Mouse (Mus musculus) megakaryocyte, embryonic 14.5 days (primary cell): ENCODE measurements around the gene Tiparp.

ENCODE experiments used
- FLI1 ChIP-seq: IDR thresholded peaks from 2 replicates; pipeline ENCODE4 v1.6.1; 2012; ENCODE audit warnings: low read length, inconsistent platforms, mixed read lengths
- GATA1 ChIP-seq: IDR thresholded peaks from 3 replicates; pipeline ENCODE4 v1.6.1; 2012; ENCODE audit warnings: mixed read lengths, low read length, inconsistent platforms, borderline replicate concordance

DNA sequence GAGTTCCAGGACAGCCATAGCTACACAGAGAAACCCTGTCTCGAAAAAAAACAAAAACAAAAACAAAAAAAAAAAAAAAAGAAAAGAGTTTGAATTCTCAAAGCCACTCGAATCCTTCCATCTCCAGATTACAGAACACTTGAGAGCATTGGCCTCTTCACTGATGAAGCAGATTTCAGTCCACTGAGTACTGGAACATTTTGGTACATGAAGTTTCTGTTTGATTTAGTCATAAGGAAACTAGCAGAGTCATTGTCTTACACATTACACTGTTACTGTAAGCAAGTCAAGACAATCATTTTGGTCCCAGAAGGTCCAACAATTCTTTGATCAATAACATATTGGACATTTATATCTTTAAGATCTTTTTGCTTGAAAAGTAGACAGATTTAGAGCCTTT lies 4.8 kb downstream of the Tiparp start:
- TF ChIP-seq FLI1 (no peak), GATA1 (no peak)
